Mouse (Mus musculus): ENCODE measurements around the gene D330045A20Rik.
"Not testable (repeated sequence)": the region's sequence is repeated elsewhere in the genome, so short reads cannot be mapped to it uniquely, and the experiment has no call there.

D330045A20Rik gene

DNA sequence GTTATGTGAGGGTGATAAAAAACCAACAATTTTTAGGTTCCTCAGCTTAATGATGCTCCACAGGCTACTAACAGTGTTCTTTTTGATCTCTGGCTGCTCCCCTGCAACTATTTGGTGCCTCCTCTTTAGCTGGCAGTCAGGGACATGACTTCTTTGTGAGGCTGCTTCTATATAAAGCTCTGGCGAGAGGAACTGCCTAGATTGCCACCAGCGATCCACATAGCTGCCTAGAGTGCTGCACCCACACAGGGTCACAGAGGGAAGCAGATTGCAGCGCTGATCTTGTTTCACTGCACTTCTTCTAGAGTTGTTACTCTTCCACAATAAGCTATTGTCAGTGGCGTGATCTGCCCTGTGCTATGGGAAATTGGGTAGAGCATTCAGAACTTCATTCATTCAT is 103.4 kb downstream of the D330045A20Rik start:
- DNase-seq, result no peak

DNA sequence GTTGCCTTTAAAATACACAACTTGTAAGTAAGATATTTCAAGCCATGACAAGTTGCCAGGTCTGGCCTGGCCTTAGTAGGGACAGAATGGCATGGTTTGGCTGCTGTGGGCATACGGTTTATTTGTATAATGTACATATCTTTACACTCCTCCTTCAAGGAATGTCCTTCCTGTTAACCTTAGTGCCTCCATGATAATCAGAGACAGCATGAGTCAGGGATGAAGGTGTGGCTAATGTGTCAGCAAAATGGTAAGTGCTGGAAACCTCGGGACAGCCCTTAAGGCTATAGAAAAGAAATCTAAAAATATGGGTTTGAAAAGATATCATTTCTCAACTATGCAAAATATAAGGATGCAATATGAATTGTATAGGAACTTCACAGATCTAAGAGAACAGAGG is 106.5 kb downstream of the D330045A20Rik start:
- DNase-seq, result not testable (repeated sequence)

DNA sequence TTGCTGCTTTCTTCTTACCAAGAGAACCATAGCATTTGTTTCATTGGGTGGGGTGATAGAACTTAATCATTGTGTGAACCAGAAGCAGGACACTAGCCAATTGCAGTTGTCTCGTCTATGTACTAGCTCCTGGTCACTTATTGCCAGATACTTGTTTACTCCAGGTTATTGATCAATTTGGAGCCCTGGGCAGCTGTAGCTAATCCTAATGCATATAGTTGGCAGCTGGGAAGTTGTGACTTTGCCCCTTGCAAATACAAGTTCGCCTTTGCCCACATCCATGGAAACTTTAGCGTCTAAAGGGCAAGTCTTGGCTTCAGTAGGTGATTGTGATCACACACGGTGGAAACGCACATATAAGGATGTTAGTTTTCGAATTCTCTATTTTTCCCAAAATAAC is 116.2 kb downstream of the D330045A20Rik start:
- no peak for DNase-seq
